Mouse (Mus musculus) natural killer cell, adult 2 months (primary cell): Measurements from ENCODE around the gene Ddx4.
"Not testable (repeated sequence)": the region's sequence is repeated elsewhere in the genome, so short reads cannot be mapped to it uniquely, and the experiment has no call there.

Experiments
- DNase-seq, 2 experiments: peaks; one replicate each; pipeline ENCODE4 v3.0.0; 2022; ENCODE audit warnings: low spot score in 2 of 2

The Ddx4 gene

GRCm38 (mm10) chr13:112636498-112636897, 15.8 kb downstream of the Ddx4 start:
- DNase-seq: no peak

DNA sequence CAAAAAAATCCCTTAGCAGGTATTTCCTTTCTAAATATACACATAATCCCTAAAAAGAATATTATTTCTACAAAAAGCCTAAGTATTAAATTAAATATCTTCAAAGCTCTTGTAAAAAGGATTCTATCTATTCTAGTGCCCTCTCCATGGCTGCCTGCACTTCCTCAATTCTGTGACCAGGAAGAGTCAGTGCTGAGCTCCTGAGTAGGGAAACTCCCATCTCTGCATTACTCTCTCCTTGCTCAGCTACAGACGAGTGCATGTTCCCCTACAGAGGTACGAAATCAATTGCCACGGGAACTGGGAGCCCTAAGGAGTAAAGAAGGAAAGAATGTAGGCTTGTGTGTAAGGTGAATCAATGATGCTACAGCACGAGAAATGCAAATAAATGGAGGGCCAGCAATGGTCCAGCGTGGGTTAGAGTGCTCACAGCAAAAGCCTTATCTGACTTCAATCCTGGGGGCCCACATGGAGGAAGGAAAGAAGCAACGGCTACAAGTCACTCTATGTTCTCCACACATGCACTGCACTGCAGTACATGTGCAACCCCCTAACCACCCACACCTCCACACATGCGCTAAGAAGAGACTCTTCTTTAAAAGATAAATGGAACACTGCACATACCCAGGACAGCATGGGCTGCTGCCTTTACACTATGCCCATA, 17.0 kb downstream of the Ddx4 start:
- peak in 1 of 2 experiments; percentile 2 for DNase-seq

DNA sequence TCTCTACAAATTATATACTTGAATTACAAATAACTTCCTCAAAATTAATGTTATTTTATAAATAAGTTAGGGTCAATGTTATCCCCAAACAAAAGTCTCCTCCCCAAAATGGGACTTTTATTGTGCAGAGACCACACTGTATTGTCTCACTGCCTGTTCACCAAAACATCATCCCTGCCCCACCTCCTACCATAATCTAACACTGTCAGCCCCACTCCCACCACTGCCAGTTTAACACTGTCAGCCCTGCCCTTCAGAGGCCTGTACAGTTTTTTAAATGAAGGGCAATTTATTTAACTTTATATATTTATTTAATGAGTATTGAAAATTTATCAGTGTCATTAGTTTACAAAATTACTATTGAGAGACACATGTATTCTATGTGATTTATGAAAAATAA, 26.7 kb downstream of the Ddx4 start:
- DNase-seq: no peak

DNA sequence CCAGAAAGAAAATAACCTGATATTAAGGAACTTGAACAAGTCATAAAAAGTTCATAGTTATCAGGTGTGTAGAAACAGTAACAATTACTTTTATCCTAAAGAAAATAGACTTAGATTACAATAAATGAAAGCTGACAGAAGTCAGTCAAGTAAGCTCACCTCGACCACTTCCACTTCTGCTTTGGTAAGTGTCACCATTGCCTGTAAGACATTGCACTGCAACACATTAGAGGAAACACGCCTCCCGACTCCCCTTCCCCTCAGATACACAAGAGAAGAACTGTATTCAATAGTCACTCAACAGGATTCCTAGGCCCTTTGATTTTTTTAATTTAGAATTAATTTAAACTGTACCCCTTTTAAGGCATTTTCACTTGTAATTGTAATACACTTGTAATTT, 27.7 kb downstream of the Ddx4 start:
- DNase-seq: no peak

DNA sequence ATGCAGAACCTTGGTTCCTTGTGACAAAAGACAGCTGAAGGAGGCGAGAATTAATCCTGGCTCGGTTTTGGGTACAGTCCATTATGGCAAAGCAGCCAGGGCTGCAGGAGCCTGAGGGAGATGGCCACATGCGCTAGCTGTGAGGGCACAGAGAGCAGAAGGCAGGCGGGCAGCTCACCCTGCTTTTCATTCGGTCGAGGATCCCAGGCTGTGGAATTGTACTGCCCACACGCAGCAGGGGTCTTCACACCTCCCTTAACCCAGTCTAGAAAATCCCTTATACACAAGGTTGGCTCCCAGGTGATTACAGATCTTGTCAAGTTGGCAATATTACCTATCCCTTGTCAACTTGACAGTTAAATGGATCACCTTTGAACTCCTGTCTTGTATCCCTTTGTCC, 28.6 kb downstream of the Ddx4 start:
- no peak for DNase-seq

- DNase-seq: no peak
Observed at GRCm38 (mm10) chr13:112621592-112621991, 30.7 kb downstream of the Ddx4 start.

GRCm38 (mm10) chr13:112608606-112609005, 43.7 kb downstream of the Ddx4 start:
- no peak for DNase-seq

DNA sequence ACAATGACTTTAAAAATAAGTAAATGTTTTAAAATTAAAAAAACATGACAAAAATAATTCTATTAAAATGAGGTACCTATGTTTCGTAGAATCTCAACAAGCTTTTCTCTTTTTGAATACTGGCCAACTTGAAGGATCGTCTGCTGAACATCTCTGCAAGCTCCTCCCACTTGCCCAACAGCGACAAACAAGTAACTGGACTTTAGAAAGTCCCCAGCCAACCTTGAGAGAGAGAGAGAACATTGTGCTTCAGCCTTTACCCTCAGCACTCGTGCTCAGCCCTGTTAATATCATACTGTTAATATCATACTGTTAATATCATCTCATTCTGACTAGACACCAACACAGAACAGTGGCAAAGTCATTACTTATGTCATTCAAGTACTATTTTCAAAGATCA, 47.9 kb downstream of the Ddx4 start:
- no peak for DNase-seq

DNA sequence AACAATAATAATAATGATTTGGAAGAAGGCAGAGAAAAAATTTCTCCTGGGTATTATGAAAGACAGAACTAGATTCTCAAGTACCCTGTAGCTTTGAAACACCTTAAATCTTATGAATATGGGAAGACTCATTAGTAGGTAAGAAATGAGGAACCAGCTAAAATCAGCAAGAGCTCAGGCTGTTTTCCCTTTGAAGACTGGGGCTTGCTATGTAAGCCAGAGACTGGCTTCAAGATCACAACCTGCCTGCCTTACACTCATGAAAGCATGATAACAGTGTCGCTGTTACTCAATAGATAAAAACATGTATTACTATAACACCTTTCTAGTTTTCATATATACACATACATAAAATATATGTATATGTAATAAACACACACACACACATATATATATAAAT, 48.4 kb downstream of the Ddx4 start:
- DNase-seq: no peak

DNA sequence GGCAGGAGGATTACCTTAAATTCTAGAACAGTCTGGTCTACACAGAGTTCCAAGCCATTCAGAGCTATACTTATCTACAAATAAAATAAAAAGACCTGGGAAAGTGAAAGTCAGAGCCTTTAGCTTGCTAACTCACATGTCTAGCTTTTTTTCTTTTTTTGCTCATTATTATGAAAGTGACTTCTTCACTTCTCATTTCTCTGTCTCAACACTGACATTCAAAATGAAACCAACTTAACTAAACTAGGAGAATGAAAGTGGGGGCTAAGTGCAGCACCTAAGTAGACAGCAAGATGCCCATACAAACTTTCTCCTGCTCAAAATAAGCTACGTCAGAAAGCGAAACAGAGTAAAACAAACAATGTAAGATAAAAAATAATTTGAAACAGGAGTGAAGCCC, 49.7 kb downstream of the Ddx4 start:
- no peak for DNase-seq

- DNase-seq: not testable (repeated sequence)
Observed at GRCm38 (mm10) chr13:112594260-112594659, 58.0 kb downstream of the Ddx4 start, which contains the start of gene Il31ra. TSS of gene Il31ra (minus strand) at chr13:112594360.

GRCm38 (mm10) chr13:112590254-112590653, 62.0 kb downstream of the Ddx4 start:
- no peak for DNase-seq

- DNase-seq: no peak
Observed at GRCm38 (mm10) chr13:112589625-112590024, 62.6 kb downstream of the Ddx4 start.

- DNase-seq: no peak
Observed at GRCm38 (mm10) chr13:112584556-112585237, 67.6 kb downstream of the Ddx4 start.

- no peak for DNase-seq
Observed at GRCm38 (mm10) chr13:112582291-112582690, 70.0 kb downstream of the Ddx4 start.

GRCm38 (mm10) chr13:112581796-112582195, 70.5 kb downstream of the Ddx4 start:
- no peak for DNase-seq

DNA sequence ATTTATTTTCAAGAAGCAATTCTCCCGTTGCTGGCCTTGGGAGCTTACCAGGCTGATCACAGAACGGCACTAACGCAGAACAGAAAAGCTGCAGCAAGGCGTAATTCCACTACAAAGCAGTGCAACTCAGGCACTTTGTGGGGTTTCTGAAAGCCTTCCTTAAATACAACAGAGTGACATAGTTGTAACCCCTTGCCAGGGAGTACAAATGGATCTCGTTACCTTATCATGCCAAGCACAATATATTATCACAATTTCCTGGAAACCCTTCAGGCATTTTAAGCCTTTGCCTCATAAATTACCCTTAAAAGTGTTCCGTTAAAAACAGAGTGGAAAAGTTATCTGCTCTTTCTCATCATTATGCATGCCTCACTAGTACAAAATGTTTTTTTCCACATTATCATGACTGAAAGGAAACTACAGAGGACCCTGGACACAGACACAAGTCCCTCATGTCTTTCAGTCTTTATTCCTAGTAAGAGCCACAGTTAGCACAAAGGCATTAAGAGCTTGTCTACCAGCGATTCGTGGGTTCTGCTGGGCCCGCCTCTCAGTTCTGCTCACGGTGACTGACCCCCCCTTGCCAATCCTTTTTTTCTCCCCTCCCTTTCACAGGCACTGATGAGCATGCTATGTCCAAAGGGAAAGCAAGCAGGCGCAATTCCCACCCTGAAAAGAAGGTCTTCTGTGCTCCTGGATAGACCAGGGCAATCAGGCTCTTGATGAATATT, 71.5 kb downstream of the Ddx4 start:
- DNase-seq: no peak

- peak; percentile 100 for DNase-seq
Observed at GRCm38 (mm10) chr13:112578041-112578440, 74.2 kb downstream of the Ddx4 start.

DNA sequence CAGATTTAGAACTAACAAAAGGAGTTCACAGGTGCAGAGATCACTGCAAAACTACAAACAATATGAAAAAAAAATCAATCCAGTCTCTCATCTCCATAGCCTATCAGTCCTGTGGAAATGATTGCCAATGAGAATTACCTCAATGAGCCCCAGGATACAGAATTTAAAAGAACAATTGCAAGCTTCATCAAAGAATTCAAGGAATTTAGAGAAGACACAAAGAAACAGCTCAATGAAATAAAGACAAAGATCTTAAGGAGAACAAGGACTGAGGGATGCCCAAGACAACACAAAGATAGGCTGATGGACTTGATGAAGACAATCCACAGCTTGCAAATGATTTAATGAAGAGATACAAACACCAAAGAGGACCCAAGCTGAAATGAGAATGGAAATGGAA, 78.5 kb downstream of the Ddx4 start:
- no peak for DNase-seq

DNA sequence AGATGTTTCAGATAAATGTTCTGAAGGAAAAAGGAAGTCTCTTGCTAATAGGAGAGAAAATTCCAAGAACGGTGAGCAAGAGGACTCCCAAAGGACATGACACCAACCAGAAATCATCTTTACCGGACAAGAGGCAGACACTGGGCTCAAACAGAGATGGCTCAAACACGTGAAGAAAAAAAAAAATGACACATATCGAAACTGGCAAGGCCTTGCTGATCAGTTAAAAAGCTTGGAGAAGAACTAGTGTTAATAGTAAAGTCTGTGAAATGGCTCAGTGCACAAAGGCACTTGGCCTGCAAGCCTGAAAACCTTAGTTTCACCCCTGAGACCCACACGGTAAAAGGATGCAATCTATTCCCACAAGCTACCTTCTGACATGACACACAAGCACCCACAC, 81.5 kb downstream of the Ddx4 start:
- no peak for DNase-seq

- DNase-seq: no peak
Observed at GRCm38 (mm10) chr13:112569606-112570005, 82.7 kb downstream of the Ddx4 start.

DNA sequence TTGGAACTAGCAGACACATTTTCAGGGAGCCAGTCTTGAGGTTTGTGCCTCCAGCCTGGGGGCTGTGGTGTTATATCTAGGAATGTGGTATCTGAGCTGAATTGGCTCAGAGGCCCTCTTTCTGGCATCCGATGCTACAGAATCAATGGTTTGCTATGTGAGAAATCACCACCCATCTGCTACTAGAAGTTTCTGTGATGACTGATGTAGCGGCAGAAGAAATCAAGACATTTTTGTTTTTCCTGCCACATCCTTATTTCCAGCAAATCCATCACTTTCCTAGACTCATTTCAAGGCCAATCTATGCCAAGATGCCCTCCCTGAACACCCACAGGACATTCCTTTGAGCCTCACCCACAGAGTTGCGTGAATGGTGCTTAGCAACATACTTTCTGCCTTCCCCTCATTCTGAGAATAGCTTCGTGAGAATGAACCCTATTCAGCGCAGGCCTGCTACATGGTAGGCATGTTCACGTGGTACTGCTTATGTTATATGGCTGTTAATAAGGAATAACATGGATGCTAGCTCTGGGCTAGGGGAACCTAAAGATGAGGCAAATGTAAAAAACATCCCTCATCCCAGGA, 91.6 kb downstream of the Ddx4 start:
- no peak for DNase-seq

DNA sequence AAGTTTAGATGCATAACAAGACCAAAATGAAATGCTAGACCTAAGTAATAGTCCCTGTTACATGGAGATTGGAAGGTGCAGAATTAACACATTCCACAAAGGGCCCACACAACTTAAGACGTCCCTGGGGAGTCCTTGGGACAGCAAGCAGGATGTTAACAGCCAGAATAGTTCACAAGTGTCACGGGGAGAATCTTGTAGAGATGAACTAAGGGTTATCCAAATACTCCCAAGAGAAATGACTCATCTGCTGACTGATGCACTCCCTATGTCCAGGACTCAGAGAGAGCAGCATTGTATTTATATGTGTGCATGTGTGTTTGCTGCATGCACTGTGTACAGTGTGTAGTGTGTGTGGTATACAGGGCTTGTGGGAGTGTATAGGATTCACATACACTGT, 95.8 kb downstream of the Ddx4 start:
- DNase-seq: no peak
